Mouse (Mus musculus): ENCODE results near the gene Macf1.

The Macf1 gene

GRCm38 (mm10) chr4:123684260-123684659 lies at the start of gene Macf1:
Gene Macf1, minus strand, starts transcription at chr4:123684360.
- in situ Hi-C loops (cut with MboI, MseI): no loop called here

GRCm38 (mm10) chr4:123733532-123733931 lies 49.4 kb upstream of the Macf1 start:
- in situ Hi-C loops (cut with MboI, MseI): loop anchor here in 1 of 2 experiments (25.0 kb wide), 1 partner anchor 954 kb away; the partner anchor contains the start of gene Utp11

- in situ Hi-C loops (cut with MboI, MseI): loop anchor here in 1 of 2 experiments (25.0 kb wide), 1 partner anchor 954 kb away; the partner anchor contains the start of gene Utp11
Observed at GRCm38 (mm10) chr4:123732921-123733320, 48.8 kb upstream of the Macf1 start.

GRCm38 (mm10) chr4:123732163-123732910 lies 48.2 kb upstream of the Macf1 start:
- in situ Hi-C loops (cut with MboI, MseI): loop anchor here in 1 of 2 experiments (25.0 kb wide), 1 partner anchor 955 kb away; the partner anchor contains the start of gene Utp11

- in situ Hi-C loops (cut with MboI, MseI): no loop called here
Observed at GRCm38 (mm10) chr4:123721761-123722160, 37.6 kb upstream of the Macf1 start.

- in situ Hi-C loops (cut with MboI, MseI): no loop called here
Observed at GRCm38 (mm10) chr4:123718434-123718780, 34.2 kb upstream of the Macf1 start.

GRCm38 (mm10) chr4:123717574-123718433 lies 33.6 kb upstream of the Macf1 start, which contains the start of gene Ndufs5:
Gene Ndufs5, minus strand, starts transcription at chr4:123718202.
- in situ Hi-C loops (cut with MboI, MseI): no loop called here

GRCm38 (mm10) chr4:123712431-123712830 lies 28.3 kb upstream of the Macf1 start:
- in situ Hi-C loops (cut with MboI, MseI): no loop called here

GRCm38 (mm10) chr4:123707340-123707739 lies 23.2 kb upstream of the Macf1 start:
- in situ Hi-C loops (cut with MboI, MseI): no loop called here

- in situ Hi-C loops (cut with MboI, MseI): no loop called here
Observed at GRCm38 (mm10) chr4:123705340-123705739, 21.2 kb upstream of the Macf1 start.

GRCm38 (mm10) chr4:123693384-123693783 lies 9.2 kb upstream of the Macf1 start:
- in situ Hi-C loops (cut with MboI, MseI): no loop called here

GRCm38 (mm10) chr4:123692071-123692470 lies 7.9 kb upstream of the Macf1 start:
- in situ Hi-C loops (cut with MboI, MseI): no loop called here

- in situ Hi-C loops (cut with MboI, MseI): no loop called here
Observed at GRCm38 (mm10) chr4:123690311-123690710, 6.2 kb upstream of the Macf1 start.

GRCm38 (mm10) chr4:123687025-123687781 lies 3.0 kb upstream of the Macf1 start:
- in situ Hi-C loops (cut with MboI, MseI): no loop called here

GRCm38 (mm10) chr4:123686368-123687024 lies 2.3 kb upstream of the Macf1 start:
- in situ Hi-C loops (cut with MboI, MseI): no loop called here

GRCm38 (mm10) chr4:123685506-123686242 lies 1.5 kb upstream of the Macf1 start:
- in situ Hi-C loops (cut with MboI, MseI): no loop called here

- in situ Hi-C loops (cut with MboI, MseI): no loop called here
Observed at GRCm38 (mm10) chr4:123685046-123685445, 886 bp upstream of the Macf1 start.

GRCm38 (mm10) chr4:123682291-123682690 lies 1.9 kb downstream of the Macf1 start:
- in situ Hi-C loops (cut with MboI, MseI): no loop called here

- in situ Hi-C loops (cut with MboI, MseI): no loop called here
Observed at GRCm38 (mm10) chr4:123680962-123681361, 3.2 kb downstream of the Macf1 start.

Measured in T-helper 17 cell (primary cell).